Mouse (Mus musculus): ENCODE measurements at regions not wholly inside any gene's neighbourhood (a gene's known extent, or its start where the extent isn't known, plus 50 kb on each side); places are given as distances from the start of the nearest gene placed in this dataset.

DNA sequence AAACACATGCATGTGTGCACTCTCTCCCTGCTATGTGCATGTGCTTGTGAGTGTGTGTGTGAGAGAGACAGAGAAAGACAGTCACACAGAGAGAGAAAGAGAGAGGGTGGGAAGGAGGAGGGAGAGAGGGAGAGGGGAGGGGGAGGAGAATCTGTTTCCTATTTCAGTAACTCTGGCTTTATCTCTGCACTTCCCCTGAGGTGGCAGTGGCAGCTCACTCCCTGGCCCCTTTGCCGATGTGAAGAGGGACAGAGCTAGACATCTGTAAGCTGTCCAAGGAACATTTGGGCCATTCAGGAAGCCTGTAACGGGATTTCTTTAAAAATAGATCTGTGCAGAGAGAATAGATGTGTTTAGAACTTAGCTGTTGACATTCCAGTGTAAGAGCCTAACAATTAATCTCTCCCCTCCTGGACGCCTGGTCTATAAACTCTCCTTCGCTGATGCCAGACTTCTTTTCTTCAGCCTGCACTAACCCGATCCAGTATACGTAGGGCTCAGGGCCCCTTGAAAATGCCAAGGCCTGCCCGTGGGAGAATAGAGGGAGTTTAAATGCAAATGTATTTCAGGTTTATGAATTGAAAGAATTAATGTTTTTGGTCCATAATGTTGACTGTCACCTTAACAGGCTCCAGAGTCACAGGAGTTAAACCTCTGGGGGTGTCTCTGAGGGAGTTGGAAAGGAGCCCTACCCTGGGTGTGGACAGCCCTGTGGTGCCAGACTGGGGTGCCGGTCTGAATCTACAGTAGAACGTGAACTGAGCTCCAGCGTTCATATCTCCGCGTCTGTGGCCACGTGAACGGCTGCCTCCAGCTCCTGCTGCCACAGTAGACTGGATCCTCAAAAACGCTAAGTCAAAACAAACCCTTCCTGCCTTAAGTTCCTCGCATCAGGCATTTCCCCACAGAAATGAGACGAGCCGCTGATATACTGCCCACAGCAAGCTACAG, 336.6 kb upstream of the Gm10131 start:
- no peak for DNase-seq

GRCm38 (mm10) chr8:34442688-34443087, 331.2 kb upstream of the Gm10131 start:
- no peak for DNase-seq

- no peak for DNase-seq
Observed at GRCm38 (mm10) chr8:34441756-34442155, 330.2 kb upstream of the Gm10131 start.

DNA sequence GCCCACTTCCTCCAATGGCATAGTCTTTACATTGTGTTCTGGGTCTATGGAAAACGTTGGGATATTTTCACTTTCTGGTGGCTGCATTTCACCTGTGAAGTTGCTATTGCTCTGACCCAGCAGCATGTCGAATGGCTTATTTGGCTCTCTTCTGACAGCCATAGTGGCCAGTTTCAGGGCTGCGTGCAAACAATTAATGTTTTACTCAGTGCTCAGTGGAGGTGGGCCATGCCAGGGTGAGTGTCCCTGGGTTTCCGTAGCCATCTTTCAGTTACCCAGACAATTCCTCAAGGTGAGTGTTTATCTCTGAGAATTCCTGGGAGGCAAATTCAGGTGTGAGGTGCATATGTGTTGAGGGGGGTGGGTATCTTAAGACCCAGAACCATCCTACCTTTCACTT, 329.2 kb upstream of the Gm10131 start:
- DNase-seq = no peak

DNA sequence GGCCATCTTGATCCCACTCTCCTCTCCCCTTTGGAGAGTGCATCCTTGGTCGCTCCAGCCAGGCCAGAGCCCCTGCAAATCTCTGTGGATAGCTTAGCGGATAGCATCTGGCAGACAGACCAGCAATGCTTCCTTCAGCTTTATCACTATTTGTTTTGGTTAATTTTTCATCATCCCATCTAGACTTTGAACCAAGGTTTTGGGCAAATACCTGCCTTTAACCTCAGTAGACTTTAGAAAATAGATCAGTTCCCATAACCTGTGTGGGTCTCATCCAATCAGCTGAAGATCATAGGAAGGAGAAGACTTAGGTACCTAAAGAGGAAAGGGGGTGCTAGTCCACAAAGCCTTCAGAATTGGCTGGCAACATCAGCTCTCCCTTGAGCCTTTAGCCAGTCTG, 327.2 kb upstream of the Gm10131 start:
- no peak for DNase-seq

- no peak for DNase-seq
Observed at GRCm38 (mm10) chr8:34431985-34432384, 320.4 kb upstream of the Gm10131 start.

GRCm38 (mm10) chr8:34429231-34429630, 317.7 kb upstream of the Gm10131 start:
- DNase-seq = no peak

DNA sequence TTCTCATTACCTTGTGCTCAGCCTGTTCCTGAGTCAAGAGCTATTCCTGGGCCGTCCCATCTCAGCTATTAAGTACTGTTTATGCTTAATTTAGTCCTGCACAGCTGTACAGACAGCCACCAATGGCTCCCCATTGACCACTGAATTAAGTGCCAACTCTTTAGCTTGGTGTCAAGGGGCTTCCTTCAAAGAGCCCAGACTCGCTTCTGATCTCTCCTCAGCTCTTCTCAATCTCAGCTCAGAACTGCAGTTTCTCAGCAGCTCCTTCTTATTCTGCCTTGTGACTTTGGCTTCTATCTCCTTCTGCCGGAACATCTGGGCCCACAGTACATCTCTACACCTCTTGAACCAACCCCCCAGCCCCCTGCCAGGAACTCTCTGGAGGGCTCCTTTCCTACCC, 290.0 kb upstream of the Gm10131 start:
- DNase-seq = no peak

DNA sequence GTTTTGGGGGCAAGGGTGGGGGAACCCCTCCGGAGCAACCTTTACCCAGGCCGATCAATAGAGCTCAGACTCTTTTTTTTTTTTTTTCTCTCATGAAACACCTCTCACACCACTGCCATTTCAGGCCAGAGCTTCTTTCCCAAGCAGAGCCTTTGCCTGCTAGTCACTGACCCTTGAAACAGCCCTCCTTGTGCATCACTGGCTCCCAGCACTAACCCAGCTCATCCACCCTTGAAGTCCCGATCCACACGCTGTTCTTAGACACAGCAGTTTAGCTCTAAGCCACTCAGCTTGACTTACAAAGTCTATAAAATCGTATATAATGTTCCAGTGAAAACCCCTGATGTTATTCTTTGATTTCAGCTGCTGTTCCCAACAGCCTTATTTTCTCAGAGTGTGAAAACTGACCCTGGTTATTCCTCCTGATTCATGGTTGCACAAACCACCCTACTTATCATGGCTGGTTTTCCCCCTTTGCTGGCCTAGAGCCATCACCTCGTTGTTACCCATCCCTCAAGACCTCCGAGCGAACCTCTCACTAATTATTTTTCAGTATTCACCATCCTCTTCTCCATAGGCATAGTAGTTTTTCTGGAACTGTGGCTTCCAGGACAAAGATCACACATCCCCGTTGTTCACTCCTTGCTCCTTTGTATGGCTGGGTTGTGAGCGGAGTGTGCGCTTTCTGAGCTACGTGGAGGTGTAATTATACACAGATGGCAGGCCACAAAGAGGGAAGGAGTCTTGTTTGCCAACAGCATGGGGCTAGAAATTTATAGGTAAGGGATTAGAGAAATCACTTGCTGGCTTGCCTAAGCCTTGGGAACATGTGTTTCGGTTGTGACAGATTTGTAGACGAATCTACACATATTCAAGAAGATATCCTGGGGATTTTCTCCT, 287.6 kb upstream of the Gm10131 start:
- no peak for DNase-seq

GRCm38 (mm10) chr8:34397583-34398411, 286.3 kb upstream of the Gm10131 start:
- peak; percentile 46 for DNase-seq

DNA sequence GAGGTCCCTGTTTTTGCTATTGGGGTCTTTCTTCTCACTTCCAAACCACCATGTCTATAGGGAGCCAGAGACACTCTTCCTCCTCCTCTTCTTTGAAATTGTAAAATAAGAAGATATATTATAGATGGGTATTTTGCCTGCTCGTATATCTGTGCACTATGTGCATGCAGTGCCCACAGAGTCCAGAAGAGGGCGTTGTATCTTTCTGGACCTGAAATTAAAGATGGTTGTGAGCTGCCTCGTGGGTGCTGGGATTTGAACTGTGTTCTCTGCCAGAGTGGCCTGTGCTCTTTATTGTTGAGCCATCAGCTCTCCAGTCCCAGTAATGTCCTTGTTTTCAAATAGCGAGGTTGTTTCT, 285.7 kb upstream of the Gm10131 start:
- DNase-seq = peak; percentile 70

GRCm38 (mm10) chr8:34392981-34393828, 281.7 kb upstream of the Gm10131 start:
- no peak for DNase-seq

DNA sequence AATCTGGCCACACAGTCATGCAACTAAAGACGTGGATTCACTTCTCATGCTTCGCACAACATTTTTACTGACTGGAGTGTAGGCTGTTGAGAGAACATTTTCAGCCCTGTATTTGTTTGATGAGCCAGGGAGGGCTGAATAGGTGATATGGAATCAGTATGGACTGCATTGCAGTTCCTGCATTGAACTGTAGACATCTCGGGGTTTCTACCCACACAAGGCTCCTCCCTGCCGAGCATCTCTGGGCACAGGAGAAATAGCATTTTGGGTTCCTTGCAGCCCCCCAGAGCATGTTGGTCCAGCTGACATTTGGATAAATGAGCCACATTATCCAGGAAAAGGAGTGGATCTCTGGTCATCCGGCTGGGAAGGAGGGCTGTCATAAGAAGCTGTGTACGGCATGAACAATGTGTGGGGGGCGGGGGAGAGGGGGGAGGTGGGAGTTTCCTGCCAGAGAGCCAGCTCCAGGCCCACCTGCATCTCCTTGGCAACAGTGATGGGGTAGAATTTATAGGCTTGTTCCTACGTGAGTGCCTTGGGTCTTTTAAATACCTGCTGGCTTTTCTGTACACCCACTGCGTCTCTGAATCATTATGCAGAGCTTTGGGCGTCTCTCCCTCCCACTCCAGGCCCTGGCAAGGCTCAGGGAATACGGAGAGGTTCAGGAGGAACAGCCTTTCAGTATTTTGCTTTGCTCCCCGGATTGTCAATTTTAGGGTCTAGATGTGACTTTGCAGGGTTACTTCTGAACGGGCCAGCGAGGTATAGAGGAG, 280.9 kb upstream of the Gm10131 start:
- DNase-seq = no peak

- DNase-seq = no peak
Observed at GRCm38 (mm10) chr8:34385806-34386439, 274.4 kb upstream of the Gm10131 start.

DNA sequence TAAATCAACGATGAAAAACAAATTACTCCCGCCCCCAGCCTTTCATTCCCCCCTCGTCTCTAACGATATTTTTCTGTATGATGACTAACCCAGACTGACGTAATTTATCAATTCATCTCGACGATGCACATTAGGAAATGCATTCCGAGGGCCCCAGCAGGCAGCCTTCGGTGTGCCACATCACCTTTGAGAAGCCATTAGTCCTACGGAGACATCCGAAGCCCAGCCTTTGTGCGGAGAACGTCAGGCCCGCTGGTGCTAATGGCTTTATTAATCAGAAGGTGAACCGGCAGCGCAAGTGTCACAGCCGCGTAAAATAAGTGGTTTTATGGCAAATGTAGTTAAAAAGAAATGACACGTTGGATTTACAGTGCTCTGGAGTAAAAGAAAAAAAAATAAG, 269.1 kb upstream of the Gm10131 start:
- DNase-seq = no peak

DNA sequence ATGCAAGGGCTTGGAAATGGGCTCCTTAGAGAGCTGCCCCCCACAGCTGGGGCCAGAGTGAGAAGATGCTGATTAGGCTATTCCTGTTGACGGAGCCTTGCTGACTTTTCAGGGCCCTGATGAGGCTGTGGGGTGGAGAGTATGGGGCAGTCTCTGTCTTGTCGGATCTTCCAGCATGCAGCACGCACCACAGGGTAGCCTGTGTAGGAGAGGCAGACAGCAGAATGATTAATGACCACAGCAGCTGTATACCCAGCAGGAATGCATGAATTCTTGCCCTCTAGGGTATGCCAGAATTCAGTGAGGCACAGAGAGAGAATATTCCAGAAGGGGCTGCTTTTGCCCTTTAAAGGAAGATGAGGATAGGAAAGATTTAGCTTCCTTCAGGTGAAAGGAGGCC, 265.6 kb upstream of the Gm10131 start:
- DNase-seq = no peak

GRCm38 (mm10) chr8:34374242-34374641, 262.7 kb upstream of the Gm10131 start:
- DNase-seq = no peak

DNA sequence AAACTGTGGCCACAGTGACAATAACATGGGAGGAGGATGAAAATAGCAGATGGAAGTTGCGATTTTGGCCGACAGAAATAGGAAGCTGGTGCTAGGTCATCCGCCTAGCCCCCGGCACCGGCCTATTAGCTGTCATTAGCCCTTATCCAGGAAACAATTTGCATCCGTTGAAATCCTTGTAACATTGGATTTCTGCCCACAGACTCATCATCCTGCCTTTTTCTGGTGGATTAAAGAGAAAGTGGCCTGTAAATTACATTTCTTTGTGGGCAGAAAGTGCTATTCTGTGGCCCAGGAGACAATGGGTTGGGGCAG, 261.1 kb upstream of the Gm10131 start:
- no peak for DNase-seq

- no peak for DNase-seq
Observed at GRCm38 (mm10) chr8:34371973-34372665, 260.6 kb upstream of the Gm10131 start.

- no peak for DNase-seq
Observed at GRCm38 (mm10) chr8:34371391-34371790, 259.9 kb upstream of the Gm10131 start.

Measured in thymus, postnatal 4 days (tissue).